Mouse (Mus musculus): Measurements from ENCODE around the gene Dip2b. TPM values are rescaled to one million over a fixed set of nuclear protein-coding genes. Genes with fewer than 3 reads are reported as not detected.

Dip2b gene
- total and polyA plus RNA-seq, 3 experiments = 13.9 to 68.9 (median 15.4) TPM

DNA sequence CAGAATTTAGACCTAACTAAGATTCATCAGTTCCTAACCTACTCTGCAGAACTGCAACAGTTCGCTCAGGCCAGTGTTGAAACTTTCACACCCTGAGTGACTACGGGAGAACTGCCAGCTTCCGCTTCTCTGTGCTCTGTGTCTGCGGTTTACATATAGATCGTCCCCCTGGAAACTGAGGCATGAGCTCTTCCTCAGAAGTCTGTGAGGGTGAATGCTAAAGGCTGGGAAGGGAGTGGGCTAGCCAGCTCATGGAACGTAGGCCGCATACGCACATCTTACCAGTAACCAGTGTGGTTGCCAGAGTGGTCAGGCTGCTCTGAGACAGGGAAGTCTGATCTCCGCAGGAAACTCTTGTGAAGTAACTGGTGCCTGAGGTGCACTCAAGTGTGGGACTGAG, 177.7 kb downstream of the Dip2b start:
- no peaks in the 10 kb centered on the region for H3K27me3 ChIP-seq (ENCODE audit: control insufficient read depth in 1 of 2, insufficient read depth in 2 of 2, low read length in 2 of 2)
- no peaks in the 10 kb centered on the region for H3K4me1 ChIP-seq (ENCODE audit: control insufficient read depth in 1 of 2, insufficient read depth in 2 of 2, low read length in 2 of 2)
- H3K9me3 ChIP-seq (replicated peaks; ENCODE audit: insufficient read depth, low read length) = no peaks in the 10 kb centered on the region
- TF ChIP-seq HCFC1 (IDR thresholded peaks at IDR 0.05; ENCODE audit: low read depth, low read length) = no peak
- TF ChIP-seq POLR2A (IDR thresholded peaks at IDR 0.05; ENCODE audit: control insufficient read depth in 1 of 2, insufficient read depth in 1 of 2, low read depth in 1 of 2, low read length in 2 of 2, poor library complexity in 1 of 2) = no peak
- H3K36me3 ChIP-seq (ENCODE audit: control insufficient read depth in 1 of 2, insufficient read depth in 2 of 2, low read length in 2 of 2) = peaks cover 0 to 2% of the 10 kb centered on the region in 2 experiments; a peak in 2 of 4 replicates
- no peak for DNase-seq (ENCODE audit: low read depth, low spot score)
- H3K79me2 ChIP-seq (ENCODE audit: control insufficient read depth, insufficient read depth, low read length, poor library complexity) = no peaks in the 10 kb centered on the region
- no peak overlapping the region for H3K4me3 ChIP-seq (ENCODE audit: control insufficient read depth in 1 of 2, insufficient read depth in 1 of 2, low read depth in 2 of 2, low read length in 2 of 2)
- H3K27ac ChIP-seq (ENCODE audit: control insufficient read depth, low read depth, low read length) = no peak overlapping the region
- no peak overlapping the region for H3K9ac ChIP-seq (ENCODE audit: control insufficient read depth, low read depth, low read length, poor library complexity, severe bottlenecking)

DNA sequence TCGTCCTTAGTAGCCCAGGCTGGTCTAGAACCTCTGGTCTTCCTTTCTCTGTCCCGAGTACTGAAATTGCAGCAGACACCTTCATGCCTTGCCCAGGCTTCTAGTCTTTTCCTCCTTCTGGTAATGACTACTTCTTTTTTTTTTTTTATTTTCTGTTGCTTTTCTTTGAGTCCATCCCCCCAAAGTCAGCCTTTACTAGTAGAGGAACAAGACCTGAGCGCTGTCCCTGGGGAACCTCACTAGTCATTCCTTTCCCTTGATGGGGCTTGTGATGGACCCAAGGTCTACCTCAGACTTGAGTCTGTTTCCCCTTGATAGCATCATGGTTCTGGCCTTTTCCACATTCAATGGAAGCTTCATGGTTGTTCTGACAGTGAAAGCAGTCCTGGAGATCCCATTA, 179.6 kb downstream of the Dip2b start:
- no peaks in the 10 kb centered on the region for H3K4me1 ChIP-seq (ENCODE audit: control insufficient read depth in 1 of 2, insufficient read depth in 2 of 2, low read length in 2 of 2)
- no peaks in the 10 kb centered on the region for H3K79me2 ChIP-seq (ENCODE audit: control insufficient read depth, insufficient read depth, low read length, poor library complexity)
- TF ChIP-seq ZNF384 (IDR thresholded peaks at IDR 0.05; ENCODE audit: low read depth, low read length) (no peak), MAX (IDR thresholded peaks at IDR 0.05; ENCODE audit: low read length) (no peak), MEF2A (IDR thresholded peaks at IDR 0.05; ENCODE audit: extremely low read depth, insufficient replicate concordance, low read depth, low read length, poor library complexity, severe bottlenecking) (no peak), RCOR1 (IDR thresholded peaks at IDR 0.05; ENCODE audit: low read depth, low read length) (no peak), ETS1 (IDR thresholded peaks at IDR 0.05; ENCODE audit: low read depth, low read length) (no peak), TAL1 (IDR thresholded peaks at IDR 0.05; ENCODE audit: low read length) (no peak), E2F4 (IDR thresholded peaks at IDR 0.05; ENCODE audit: borderline replicate concordance, low read depth, low read length) (no peak), POLR2AphosphoS5 (IDR thresholded peaks at IDR 0.05; ENCODE audit: borderline replicate concordance, low read depth, low read length) (no peak), MAZ (IDR thresholded peaks at IDR 0.05; ENCODE audit: low read depth, low read length) (no peak), POLR2A (IDR thresholded peaks at IDR 0.05; ENCODE audit: control insufficient read depth in 1 of 2, insufficient read depth in 1 of 2, low read depth in 1 of 2, low read length in 2 of 2, poor library complexity in 1 of 2) (no peak), HCFC1 (IDR thresholded peaks at IDR 0.05; ENCODE audit: low read depth, low read length) (no peak), MYB (IDR thresholded peaks at IDR 0.05; ENCODE audit: low read depth, low read length) (no peak), ZC3H11A (IDR thresholded peaks at IDR 0.05; ENCODE audit: low read depth, low read length) (no peak), RAD21 (IDR thresholded peaks at IDR 0.05; ENCODE audit: low read depth, low read length) (no peak), USF1 (IDR thresholded peaks at IDR 0.05; ENCODE audit: low read depth, low read length) (no peak), BHLHE40 (IDR thresholded peaks at IDR 0.05; ENCODE audit: borderline replicate concordance, low read depth, low read length) (no peak), TCF12 (IDR thresholded peaks at IDR 0.05; ENCODE audit: low read depth, low read length) (no peak)
- H3K9me3 ChIP-seq (replicated peaks; ENCODE audit: insufficient read depth, low read length) = no peaks in the 10 kb centered on the region
- H3K4me3 ChIP-seq (ENCODE audit: control insufficient read depth in 1 of 2, insufficient read depth in 1 of 2, low read depth in 2 of 2, low read length in 2 of 2) = no peak overlapping the region
- H3K27ac ChIP-seq (ENCODE audit: control insufficient read depth, low read depth, low read length) = no peak overlapping the region
- DNase-seq (ENCODE audit: low read depth, low spot score) = no peak
- H3K36me3 ChIP-seq (ENCODE audit: control insufficient read depth in 1 of 2, insufficient read depth in 2 of 2, low read length in 2 of 2) = peaks cover 0 to 2% of the 10 kb centered on the region in 2 experiments; a peak in 2 of 4 replicates
- no peak overlapping the region for H3K9ac ChIP-seq (ENCODE audit: control insufficient read depth, low read depth, low read length, poor library complexity, severe bottlenecking)
- H3K27me3 ChIP-seq (ENCODE audit: control insufficient read depth in 1 of 2, insufficient read depth in 2 of 2, low read length in 2 of 2) = no peaks in the 10 kb centered on the region
